Mouse (Mus musculus): ENCODE measurements around the gene Sun2.

The Sun2 gene

GRCm38 (mm10) chr15:79741921-79742705 is at the start of gene Sun2:
Sun2 (minus strand) TSS chr15:79742536.
- DNase-seq (ENCODE audit: low spot score): peak; percentile 83

GRCm38 (mm10) chr15:79791502-79791901 is 49.2 kb upstream of the Sun2 start:
- no peak for DNase-seq (ENCODE audit: low spot score)

GRCm38 (mm10) chr15:79790905-79791304 is 48.6 kb upstream of the Sun2 start:
- no peak for DNase-seq (ENCODE audit: low spot score)

- DNase-seq (ENCODE audit: low spot score): no peak
Measured at GRCm38 (mm10) chr15:79790111-79790510, 47.8 kb upstream of the Sun2 start.

GRCm38 (mm10) chr15:79787815-79788214 is 45.5 kb upstream of the Sun2 start:
- no peak for DNase-seq (ENCODE audit: low spot score)

- no peak for DNase-seq (ENCODE audit: low spot score)
Measured at GRCm38 (mm10) chr15:79785056-79785455, 42.7 kb upstream of the Sun2 start.

GRCm38 (mm10) chr15:79777749-79778148 is 35.4 kb upstream of the Sun2 start, which contains the start of gene Dnal4:
Dnal4 (minus strand) TSS chr15:79777849.
- DNase-seq (ENCODE audit: low spot score): no peak

- DNase-seq (ENCODE audit: low spot score): no peak
Measured at GRCm38 (mm10) chr15:79775662-79776061, 33.3 kb upstream of the Sun2 start.

GRCm38 (mm10) chr15:79774117-79775027 is 32.0 kb upstream of the Sun2 start:
- DNase-seq (ENCODE audit: low spot score): peak; percentile 88

GRCm38 (mm10) chr15:79770629-79771240 is 28.4 kb upstream of the Sun2 start:
- no peak for DNase-seq (ENCODE audit: low spot score)

- DNase-seq (ENCODE audit: low spot score): no peak
Measured at GRCm38 (mm10) chr15:79768302-79768701, 26.0 kb upstream of the Sun2 start.

GRCm38 (mm10) chr15:79767327-79767961 is 25.1 kb upstream of the Sun2 start:
- no peak for DNase-seq (ENCODE audit: low spot score)

GRCm38 (mm10) chr15:79766586-79767071 is 24.3 kb upstream of the Sun2 start:
- no peak for DNase-seq (ENCODE audit: low spot score)

GRCm38 (mm10) chr15:79766168-79766567 is 23.8 kb upstream of the Sun2 start:
- DNase-seq (ENCODE audit: low spot score): no peak

- DNase-seq (ENCODE audit: low spot score): no peak
Measured at GRCm38 (mm10) chr15:79765361-79765760, 23.0 kb upstream of the Sun2 start.

- DNase-seq (ENCODE audit: low spot score): no peak
Measured at GRCm38 (mm10) chr15:79764539-79765267, 22.4 kb upstream of the Sun2 start.

GRCm38 (mm10) chr15:79763601-79764246 is 21.4 kb upstream of the Sun2 start:
- DNase-seq (ENCODE audit: low spot score): no peak

GRCm38 (mm10) chr15:79763001-79763400 is 20.7 kb upstream of the Sun2 start:
- no peak for DNase-seq (ENCODE audit: low spot score)

GRCm38 (mm10) chr15:79760956-79761355 is 18.6 kb upstream of the Sun2 start:
- DNase-seq (ENCODE audit: low spot score): no peak

- DNase-seq (ENCODE audit: low spot score): no peak
Measured at GRCm38 (mm10) chr15:79757118-79757517, 14.8 kb upstream of the Sun2 start.

Data from spleen, adult 12 weeks (tissue).